Mouse (Mus musculus): ENCODE data around the gene Emc10. TPM values are rescaled to one million over a fixed set of nuclear protein-coding genes. Genes with fewer than 3 reads are reported as not detected.

The Emc10 gene
- total RNA-seq, 2 experiments from 2014 or later: 192 to 201 TPM

DNA sequence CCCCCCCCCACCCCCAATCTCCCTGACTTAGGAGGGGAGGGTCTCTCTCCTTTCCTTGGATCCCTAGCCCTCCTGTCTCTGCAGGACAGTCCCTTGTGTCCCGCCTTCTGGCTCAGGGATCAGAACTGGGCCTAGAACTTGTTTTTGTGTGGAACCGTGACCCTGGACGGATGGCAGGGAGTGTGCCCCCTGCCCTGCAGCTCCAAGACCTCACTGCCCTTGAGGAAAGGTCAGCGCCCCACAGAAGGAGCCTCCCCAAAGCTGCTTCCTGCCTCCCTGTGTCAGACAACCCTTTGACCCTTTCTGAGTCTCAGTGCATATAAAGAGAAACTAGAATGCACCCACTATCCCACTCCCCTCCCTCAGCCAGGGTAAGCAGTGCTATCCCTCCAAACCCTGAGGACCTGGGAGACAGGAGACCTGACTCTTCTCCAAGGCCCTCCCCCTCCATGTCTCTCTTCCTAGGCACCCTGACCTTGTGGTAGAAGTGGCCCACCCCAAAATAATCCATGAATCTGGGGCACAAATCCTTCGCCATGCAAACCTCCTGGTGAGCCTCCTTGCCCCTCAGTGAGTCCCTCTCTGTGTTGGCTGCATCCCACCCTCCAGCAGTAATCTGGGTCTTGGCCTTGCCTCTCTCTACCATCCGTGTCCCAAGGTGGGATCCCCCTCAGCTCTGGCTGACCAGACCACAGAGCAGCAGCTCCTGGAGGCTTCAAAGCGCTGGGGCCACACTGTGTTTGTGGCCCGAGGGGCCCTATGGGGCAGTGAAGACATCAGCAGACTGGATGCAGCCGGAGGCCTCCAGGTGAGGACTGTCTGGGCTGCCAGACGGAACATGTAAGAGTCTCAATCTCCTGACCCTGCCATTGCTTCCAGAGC lies 30.1 kb downstream of the Emc10 start:
- Histone ChIP-seq H3K4me3 (no peak overlapping the region), H3K27ac (peak overlapping the region; percentile 69)
- TF ChIP-seq CTCF (IDR thresholded peaks at IDR 0.05): no peak
- DNase-seq (ENCODE audit: extremely low spot score in 1 of 2, low spot score in 2 of 2): peak in 1 of 2 experiments; percentile 15
- intact Hi-C loops (cut with DNase I): no loop called here

DNA sequence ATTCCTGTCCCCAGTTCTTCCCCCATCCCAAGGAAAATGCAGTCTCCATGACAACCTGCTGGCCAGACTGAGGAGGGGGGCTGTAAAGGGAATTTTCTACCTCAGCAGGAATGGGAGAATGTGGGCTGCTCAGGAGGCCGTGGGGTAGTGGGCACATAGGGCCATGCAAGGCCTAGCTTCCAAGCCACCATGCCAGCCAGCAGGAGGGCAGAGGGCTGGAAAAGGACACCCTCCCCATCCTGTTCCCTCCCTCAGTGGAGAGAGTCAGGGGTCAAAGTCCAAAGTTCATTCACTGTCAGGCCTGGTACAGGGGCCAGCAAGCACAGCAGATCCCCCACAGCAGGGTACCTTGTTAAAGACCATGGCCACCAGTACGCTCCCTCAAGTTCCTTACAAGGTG lies 31.2 kb downstream of the Emc10 start, which contains the start of gene Aspdh:
Aspdh (plus strand) TSS at position 281 of the 400 bp plus-strand sequence.
- intact Hi-C loops (cut with DNase I): no loop called here
- no peak within 1 kb of the TSS for H3K4me3 ChIP-seq
- peak within 1 kb of the TSS; percentile 91 for H3K27ac ChIP-seq
- DNase-seq (ENCODE audit: extremely low spot score in 1 of 2, low spot score in 2 of 2): peak in 1 of 2 experiments; percentile 19
- TF ChIP-seq CTCF (IDR thresholded peaks at IDR 0.05): no peak

DNA sequence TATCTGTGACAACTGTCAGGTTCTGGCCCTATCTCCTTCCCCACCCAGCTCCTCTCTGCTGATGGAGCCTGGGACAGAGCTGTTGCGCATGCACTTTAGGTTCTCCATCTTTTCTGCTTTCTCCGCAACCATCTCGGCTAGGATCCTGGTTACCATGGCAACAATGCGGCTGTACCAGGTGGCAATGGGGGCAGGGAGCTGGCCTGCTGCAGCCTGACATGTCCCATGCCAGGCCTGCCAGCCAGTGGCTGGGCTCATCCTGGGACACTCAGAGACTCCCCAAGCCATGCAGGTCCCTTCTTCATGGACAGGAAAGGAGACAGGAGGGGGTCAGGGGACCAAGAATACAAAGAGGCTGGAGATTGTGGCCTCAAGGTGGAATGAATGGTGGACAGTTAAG lies 31.8 kb downstream of the Emc10 start:
- Histone ChIP-seq H3K27ac (peak overlapping the region; percentile 91), H3K4me3 (no peak overlapping the region)
- peak; percentile 81 to 82 for DNase-seq (ENCODE audit: extremely low spot score in 1 of 2, low spot score in 2 of 2)
- intact Hi-C loops (cut with DNase I): no loop called here
- TF ChIP-seq CTCF (IDR thresholded peaks at IDR 0.05): no peak

DNA sequence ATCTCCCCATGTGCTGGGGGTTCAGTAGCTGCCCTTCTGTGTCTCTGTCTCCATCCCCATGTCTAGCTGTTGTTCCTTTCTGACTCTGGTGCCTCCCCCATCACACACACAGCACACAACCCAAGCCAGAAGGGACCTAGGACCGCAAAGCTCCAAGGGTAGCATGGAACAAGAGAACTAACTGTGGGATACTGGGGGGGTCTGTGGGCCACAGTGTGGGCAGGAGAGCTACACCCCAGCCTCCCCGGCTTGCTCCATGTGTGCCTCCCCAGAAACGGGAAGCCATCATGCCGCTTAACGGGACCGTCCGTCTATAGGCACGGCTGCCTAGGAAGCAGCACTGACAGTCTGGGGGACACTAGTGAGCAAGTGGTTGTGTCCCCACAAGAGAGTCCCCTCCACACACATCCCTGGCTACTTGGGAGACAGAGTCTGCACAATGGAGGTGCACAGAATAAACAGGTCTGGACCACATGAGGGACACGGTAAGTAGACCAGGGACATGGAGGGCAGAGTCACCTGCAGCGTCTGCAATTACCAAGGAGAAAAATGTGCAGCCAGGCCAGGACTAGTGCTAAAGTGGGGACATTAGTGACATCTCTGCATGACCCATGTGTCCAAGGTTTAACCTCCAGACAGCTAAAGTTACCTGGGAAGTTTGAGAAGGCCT lies 32.6 kb downstream of the Emc10 start:
- peak; percentile 14 to 26 for DNase-seq (ENCODE audit: extremely low spot score in 1 of 2, low spot score in 2 of 2)
- intact Hi-C loops (cut with DNase I): loop anchor here (2.0 kb wide), 1 partner anchor 21 kb away; no protein-coding TSS in a partner anchor
- no peak for TF ChIP-seq CTCF (IDR thresholded peaks at IDR 0.05)

DNA sequence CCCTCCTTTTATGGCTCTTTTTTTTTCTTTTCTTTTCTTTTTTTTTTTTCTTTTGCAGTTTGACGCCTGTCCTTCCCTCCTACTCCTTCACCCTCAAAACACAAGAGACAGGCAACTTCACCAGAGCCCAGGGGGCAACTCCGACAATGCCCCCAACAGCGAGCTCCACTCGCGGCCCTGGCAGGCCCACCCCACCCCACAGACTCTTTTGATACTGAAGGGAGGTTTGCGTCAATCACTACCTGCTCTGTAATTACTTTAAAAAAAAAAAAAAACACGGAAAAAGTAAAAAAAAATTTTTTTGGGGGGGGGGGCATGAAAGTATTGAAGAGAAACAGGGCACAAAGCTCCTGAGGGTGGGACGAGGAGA lies 33.3 kb downstream of the Emc10 start:
- peak in 1 of 2 experiments; percentile 14 for DNase-seq (ENCODE audit: extremely low spot score in 1 of 2, low spot score in 2 of 2)
- Histone ChIP-seq H3K4me3 (no peak overlapping the region), H3K27ac (peak overlapping the region; percentile 76; the same call in 1 of the 2 replicates)
- TF ChIP-seq CTCF (IDR thresholded peaks at IDR 0.05): no peak
- intact Hi-C loops (cut with DNase I): loop anchor here (2.0 kb wide), 1 partner anchor 20 kb away; no protein-coding TSS in a partner anchor

More for the DNA sequence above, 32.6 kb downstream of the Emc10 start:
- peak overlapping the region; percentile 91 for H3K27ac ChIP-seq
- no peak overlapping the region for H3K4me3 ChIP-seq

DNA sequence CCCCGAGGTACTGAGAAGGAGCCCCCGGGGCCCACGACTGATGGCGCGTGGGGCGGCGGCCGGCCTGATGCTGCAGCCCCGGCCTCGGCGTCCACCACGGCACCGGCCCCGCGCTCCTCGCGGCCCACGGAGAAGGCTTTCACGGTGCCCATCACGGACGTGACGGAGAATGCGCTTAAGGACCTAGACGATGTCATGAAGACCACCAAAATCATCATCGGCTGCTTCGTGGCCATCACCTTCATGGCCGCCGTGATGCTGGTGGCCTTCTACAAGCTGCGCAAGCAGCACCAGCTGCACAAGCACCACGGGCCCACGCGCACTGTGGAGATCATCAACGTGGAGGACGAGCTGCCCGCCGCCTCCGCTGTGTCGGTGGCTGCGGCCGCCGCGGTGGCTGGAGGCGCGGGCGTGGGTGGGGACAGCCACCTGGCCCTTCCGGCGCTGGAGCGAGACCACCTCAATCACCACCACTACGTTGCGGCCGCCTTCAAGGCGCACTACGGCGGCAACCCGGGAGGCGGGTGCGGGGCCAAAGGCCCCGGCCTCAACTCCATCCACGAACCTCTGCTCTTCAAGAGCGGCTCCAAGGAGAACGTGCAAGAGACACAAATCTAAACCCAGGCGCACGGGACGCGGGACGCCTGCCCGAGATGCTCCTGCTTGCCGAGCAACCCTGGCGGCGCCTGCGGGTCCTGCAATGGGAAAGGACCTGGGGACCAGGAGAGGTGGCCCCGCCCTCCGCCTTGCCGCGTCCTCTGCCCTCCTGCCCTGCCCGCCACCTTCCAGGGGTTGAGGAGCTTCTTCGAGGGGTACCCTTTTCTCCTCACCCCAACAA lies 33.9 kb downstream of the Emc10 start:
- H3K27ac ChIP-seq: peak overlapping the region; percentile 76
- peak; percentile 37 for TF ChIP-seq CTCF (IDR thresholded peaks at IDR 0.05)
- intact Hi-C loops (cut with DNase I): loop anchor here (2.0 kb wide), 1 partner anchor 20 kb away; no protein-coding TSS in a partner anchor
- no peak overlapping the region for H3K4me3 ChIP-seq
- peak; percentile 56 to 59 for DNase-seq (ENCODE audit: extremely low spot score in 1 of 2, low spot score in 2 of 2)

DNA sequence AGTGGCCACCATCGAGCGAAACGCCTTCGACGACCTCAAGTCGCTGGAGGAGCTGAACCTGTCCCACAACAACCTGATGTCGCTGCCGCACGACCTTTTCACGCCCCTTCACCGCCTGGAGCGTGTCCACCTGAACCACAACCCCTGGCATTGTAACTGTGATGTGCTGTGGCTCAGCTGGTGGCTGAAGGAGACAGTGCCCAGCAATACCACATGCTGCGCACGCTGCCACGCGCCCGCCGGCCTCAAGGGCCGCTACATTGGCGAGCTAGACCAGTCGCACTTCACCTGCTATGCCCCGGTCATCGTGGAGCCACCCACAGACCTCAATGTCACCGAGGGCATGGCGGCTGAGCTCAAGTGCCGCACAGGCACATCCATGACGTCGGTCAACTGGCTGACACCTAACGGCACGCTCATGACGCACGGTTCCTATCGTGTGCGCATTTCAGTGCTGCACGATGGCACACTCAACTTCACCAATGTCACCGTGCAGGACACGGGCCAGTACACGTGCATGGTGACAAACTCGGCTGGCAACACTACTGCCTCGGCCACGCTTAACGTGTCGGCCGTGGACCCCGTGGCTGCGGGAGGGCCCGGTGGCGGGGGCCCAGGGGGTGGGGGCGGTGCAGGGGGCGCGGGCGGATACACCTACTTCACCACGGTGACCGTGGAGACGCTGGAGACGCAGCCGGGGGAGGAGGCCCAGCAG lies 34.7 kb downstream of the Emc10 start:
- TF ChIP-seq CTCF (IDR thresholded peaks at IDR 0.05): no peak
- peak overlapping the region; percentile 76 for H3K27ac ChIP-seq
- no peak overlapping the region for H3K4me3 ChIP-seq
- intact Hi-C loops (cut with DNase I): loop anchor here (2.0 kb wide), 1 partner anchor 19 kb away; no protein-coding TSS in a partner anchor
- DNase-seq (ENCODE audit: extremely low spot score in 1 of 2, low spot score in 2 of 2): peak; percentile 22 to 32

DNA sequence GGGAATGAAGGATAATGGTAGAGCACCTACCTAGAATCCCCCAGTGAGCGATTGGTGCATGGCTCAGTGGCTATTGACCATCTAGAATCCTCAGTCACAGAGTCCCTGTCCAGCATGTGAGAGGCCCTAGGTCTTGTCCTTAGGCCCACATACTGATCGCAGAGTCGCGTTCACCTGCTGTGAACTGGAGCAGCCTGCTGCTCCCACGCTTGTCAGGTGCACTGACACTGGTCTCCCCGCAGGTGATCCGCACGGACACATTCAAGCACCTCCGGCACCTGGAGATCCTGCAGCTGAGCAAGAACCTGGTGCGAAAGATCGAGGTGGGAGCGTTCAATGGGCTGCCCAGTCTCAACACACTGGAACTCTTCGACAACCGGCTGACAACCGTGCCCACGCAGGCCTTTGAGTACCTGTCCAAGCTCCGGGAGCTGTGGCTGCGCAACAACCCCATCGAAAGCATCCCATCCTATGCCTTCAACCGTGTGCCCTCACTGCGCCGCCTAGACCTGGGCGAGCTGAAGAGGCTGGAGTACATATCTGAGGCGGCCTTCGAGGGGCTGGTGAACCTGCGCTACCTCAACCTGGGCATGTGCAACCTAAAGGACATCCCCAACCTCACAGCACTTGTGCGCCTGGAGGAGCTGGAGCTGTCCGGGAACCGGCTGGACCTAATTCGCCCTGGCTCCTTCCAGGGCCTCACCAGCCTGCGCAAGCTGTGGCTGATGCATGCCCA lies 35.4 kb downstream of the Emc10 start:
- DNase-seq (ENCODE audit: extremely low spot score in 1 of 2, low spot score in 2 of 2): peak; percentile 8 to 15
- intact Hi-C loops (cut with DNase I): no loop called here

DNA sequence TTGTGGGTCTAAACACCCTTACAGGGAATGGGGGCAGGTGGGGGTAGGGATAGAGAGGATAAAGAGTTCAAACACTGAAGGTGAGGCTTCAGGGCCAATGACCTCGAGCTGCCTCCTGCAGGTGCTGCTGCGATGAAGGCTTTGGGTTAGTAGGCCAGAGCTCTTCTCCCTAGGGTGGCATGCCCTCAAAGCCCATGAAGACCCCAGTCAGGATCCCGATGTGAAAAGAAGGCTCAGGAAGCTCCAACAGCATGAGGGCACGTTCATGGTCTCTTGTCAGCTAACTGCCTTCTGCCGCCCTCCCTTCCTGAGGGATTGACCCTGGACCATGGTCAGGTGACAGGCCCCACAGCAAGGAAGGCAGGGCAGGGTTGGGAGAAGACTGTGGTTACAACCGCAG lies 36.3 kb downstream of the Emc10 start:
- TF ChIP-seq CTCF (IDR thresholded peaks at IDR 0.05): no peak
- H3K4me3 ChIP-seq: no peak overlapping the region
- no peak overlapping the region for H3K27ac ChIP-seq
- peak; percentile 9 to 15 for DNase-seq (ENCODE audit: extremely low spot score in 1 of 2, low spot score in 2 of 2)
- intact Hi-C loops (cut with DNase I): no loop called here

More for the DNA sequence above, 35.4 kb downstream of the Emc10 start:
- no peak overlapping the region for H3K27ac ChIP-seq
- no peak for TF ChIP-seq CTCF (IDR thresholded peaks at IDR 0.05)
- H3K4me3 ChIP-seq: no peak overlapping the region

DNA sequence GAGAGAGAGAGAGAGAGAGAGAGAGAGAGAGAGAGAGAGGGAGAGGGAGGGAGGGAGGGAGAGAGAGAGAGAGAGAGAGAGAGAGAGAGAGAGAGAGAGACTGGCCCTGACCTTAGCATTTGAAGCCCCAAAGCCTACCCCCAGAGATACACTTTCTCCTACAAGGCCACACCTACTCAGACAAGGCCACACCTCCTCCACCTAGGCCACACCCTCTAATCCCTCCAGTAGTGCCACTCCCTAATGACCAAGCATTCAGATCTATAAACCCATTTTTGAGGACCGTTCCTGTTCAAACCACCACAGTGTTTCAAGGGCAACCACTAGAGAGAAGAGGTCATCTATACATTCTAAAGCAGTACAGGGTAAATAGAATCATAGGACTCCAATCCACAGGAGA lies 40.0 kb downstream of the Emc10 start:
- DNase-seq (ENCODE audit: extremely low spot score in 1 of 2, low spot score in 2 of 2): no peak
- intact Hi-C loops (cut with DNase I): no loop called here
- no peak for TF ChIP-seq CTCF (IDR thresholded peaks at IDR 0.05)

More for the DNA sequence above, 40.0 kb downstream of the Emc10 start:
- no peak overlapping the region for H3K4me3 ChIP-seq
- H3K27ac ChIP-seq: no peak overlapping the region

Measured in left cerebral cortex, adult 2 months (tissue).